Mouse (Mus musculus) A20 (cell line): ENCODE results near the gene Nol4l.

Source experiments
- DNase-seq: peaks from one replicate; pipeline ENCODE4 v3.0.0-alpha.2; 2011; ENCODE audit warnings: low read depth, low spot score

The Nol4l gene

GRCm38 (mm10) chr2:153543911-153544730 is 14.3 kb upstream of the Nol4l start:
- DNase-seq = peak; percentile 91

DNA sequence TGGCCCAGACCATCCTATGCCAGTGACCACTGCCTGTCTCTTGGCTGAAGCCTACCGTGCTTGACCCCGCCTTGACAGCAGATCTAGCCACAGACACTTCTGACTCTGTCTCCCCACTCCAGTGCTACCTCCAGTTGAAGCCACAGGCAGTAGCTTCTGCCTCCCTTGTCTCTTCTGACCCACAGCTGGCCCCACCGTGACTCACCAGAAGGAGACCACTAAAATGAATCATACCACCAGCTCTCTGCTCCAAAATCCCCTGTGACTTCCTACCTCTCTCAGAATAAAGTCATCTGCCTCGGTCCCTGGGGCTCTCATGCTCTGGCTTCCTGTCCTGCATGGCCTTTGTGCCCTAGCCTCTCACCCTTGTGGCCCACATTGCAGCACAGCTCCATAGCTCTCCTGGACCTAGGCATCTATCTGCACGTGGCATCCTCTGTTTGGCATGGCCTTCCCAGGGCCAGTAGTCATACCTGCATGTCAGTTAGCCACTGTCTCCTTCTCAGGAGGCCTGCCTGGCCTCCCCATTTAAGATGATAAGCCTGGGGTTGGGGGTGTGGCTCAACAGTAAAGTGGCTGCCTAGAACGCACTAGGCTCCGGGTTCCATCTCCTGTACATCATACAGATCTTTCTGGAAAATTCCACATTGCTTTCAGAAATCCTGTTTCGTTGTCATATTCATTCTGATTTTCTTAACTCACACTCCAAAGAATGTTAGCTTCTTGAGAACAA is 13.3 kb upstream of the Nol4l start:
- peak; percentile 38 for DNase-seq

GRCm38 (mm10) chr2:153538898-153539297 is 9.1 kb upstream of the Nol4l start:
- DNase-seq = no peak

- DNase-seq = no peak
These were observed 4.2 kb upstream of the Nol4l start for GRCm38 (mm10) chr2:153533981-153534380.

- DNase-seq = no peak
These were observed 1.2 kb upstream of the Nol4l start for GRCm38 (mm10) chr2:153530948-153531347.

DNA sequence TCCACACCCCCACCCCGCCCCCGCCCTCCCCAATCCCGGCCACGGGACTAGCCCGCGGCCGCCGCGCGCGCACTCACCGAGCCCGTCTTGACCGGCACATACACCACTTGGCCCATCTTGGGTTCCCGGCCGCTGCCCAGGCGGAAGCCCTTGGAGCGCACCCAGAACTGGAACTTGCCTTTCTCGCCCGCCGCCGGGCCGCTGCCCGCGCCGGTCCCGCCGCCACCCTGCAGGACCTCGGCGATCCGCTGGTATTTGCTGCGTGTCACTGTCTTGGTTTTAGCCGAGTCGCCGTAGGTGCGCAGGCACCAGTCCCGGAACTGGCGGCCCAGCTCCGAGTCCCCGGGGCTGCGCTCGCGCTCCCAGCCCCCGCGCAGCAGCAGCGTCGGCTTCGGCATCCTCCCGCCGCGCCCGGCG is 398 bp downstream of the Nol4l start:
- DNase-seq = no peak

DNA sequence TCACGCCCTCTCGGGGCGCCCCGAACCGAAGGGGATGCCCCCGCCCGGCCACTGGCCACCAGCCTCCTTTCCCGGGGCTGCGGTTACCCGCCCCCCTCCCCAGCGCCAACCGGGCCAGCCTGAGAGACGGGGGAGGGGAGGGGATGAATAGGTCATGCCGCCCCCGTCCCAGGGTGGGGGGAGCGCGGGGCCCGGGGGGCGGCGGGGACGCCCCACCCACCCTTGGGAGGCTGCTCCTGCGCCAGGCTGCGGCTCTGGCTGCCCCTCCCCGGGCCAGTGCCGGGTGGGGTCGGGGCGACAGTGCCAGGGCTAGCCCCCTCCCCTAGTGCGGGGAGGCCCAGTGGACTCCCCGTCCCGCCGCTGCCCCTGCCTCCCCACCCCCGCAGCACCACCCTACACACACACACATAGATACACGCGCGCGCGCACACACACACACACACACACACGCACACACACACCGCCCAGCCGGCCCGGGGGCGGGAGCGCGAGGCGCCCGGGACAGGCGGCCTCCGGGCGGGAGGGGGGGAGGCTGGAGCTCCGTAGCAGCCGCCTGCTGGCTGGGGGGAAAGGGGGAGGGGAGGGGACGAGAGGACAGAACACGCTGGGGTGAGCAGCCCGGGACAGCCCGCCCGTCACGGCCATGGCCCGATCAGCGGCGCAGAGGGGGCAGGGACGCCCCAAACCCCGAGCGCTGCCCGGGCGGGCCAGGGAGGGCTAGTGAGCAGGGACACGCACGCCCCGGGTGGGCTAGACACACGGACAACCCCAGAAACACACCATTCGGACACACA is 1.0 kb downstream of the Nol4l start:
- no peak for DNase-seq

- no peak for DNase-seq
These were observed 1.9 kb downstream of the Nol4l start for GRCm38 (mm10) chr2:153527580-153528531.

GRCm38 (mm10) chr2:153526850-153527530 is 2.8 kb downstream of the Nol4l start:
- no peak for DNase-seq

DNA sequence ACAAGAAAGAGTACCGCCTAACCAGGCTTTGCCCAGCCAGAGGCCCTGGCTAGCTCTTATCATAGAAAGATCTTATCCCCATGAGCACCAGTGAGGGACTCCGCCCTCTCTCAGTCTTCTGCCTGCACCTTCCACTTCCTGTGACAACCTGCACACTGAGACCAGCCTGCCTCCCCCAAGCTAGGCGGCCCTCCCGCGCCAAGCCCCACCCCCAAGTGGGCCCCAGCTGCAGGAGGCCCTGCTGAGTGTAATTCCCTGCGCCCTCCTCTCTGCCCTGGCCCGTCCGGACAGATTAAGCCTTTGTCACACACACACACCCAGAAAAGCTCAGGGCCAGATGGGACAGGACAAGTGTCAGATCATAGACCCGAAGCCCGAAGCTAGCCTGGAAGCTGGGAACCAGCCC is 3.9 kb downstream of the Nol4l start:
- peak; percentile 67 for DNase-seq

GRCm38 (mm10) chr2:153524727-153525126 is 5.0 kb downstream of the Nol4l start:
- DNase-seq = no peak

DNA sequence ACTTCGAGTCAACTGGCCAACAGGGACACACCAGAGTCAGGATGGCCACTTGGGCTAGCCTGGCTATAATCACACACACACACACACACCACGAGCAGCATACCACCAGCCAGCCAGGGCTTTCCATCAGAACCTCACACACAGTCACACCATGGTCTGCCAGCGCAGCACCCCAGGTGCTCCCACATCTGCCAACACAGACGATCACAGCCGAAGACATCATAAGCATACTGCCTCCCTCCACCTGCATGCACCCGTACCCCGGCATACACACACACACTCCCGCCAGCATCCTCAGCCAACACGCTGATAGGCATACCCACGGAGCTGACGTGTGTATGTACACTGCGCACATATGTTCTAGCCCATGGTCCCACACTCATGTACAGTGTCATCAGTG is 6.1 kb downstream of the Nol4l start:
- no peak for DNase-seq

- no peak for DNase-seq
These were observed 6.6 kb downstream of the Nol4l start for GRCm38 (mm10) chr2:153523143-153523542.

DNA sequence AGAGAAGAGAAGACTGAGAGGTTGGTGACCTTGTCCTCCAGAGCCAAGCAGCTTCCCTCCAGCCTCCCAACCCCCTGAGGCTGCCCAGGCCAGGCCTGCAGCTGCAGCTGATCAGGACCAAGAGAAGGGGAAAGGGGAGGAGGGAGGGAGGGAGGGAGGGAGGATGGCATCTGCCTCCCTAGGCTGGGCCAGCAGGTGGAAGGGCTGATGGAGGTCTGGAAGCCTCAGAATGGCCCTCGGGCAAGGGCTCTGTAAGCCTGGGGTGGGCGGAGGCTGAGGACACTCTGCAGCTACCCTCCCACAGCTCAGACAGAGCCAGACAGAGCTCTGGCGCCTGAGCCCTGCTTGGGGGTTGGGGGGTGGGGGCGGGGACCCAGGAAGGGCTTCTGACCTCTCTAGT is 7.5 kb downstream of the Nol4l start:
- DNase-seq = no peak

- DNase-seq = no peak
These were observed 9.7 kb downstream of the Nol4l start for GRCm38 (mm10) chr2:153520057-153520456.

GRCm38 (mm10) chr2:153516961-153517360 is 12.8 kb downstream of the Nol4l start:
- DNase-seq = peak; percentile 69

- DNase-seq = no peak
These were observed 14.2 kb downstream of the Nol4l start for GRCm38 (mm10) chr2:153515582-153515981.

DNA sequence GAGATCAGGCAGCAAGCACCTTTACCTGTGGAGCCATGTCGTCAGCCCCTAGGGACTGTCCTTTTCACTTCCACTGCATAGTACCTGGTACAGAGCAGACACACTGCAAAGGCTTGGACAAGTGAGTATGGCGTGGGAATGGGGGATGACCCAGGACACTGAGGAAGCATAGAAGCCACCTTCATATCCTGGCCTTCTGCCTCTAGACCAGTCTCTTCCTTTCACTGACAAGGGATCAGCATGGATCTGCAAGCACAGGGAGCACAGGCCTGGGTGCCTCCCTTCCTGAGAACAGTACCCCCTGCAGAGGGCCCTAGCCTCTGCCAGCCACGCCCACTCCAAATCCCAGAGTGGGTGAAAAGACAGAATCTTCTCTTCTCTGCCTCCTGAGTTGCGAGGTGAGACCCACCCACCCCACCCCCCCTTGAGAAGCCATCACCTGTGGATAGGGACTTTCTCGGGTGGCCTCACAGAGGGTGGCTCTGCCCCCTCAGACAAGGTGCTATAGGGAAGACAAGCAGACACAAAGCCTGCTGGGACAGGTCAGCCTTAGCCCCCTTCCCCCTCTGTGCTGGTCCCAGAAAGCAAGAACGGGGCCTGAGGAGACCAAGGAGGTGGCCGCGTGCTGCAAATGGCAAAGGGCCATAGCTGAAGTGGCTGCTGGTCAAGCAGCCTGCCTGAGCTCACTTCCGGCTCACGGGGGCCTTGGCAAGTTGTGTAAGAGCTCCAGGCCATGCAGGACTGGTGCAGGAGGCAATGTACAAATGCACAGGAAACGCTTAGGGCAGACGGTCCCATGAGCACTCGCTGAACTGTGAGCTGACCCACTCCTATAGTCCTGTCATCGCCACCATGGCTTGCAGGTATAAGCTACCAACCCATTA is 15.0 kb downstream of the Nol4l start:
- DNase-seq = no peak

GRCm38 (mm10) chr2:153513983-153514382 is 15.8 kb downstream of the Nol4l start:
- DNase-seq = no peak
